Comparison of ENCODE assay signal across 8 mouse cellular contexts in genomic region chr17:54014204-54014603, GRCm38 (mm10). TPM values are rescaled to one million over a fixed set of nuclear protein-coding genes. Genes with fewer than 3 reads are reported as not detected.
DNase-seq lines count a peak whose midpoint lies in the region; ATAC-seq and TF ChIP-seq lines count a peak whose summit lies in the region.

No protein-coding gene starts in this region.

- H3K4me1 ChIP-seq in heart, adult 2 months (ENCODE audit: control insufficient read depth, insufficient read depth, low read length): no peaks in the 10 kb centered on the region
- no peaks in the 10 kb centered on the region for H3K4me1 ChIP-seq in heart, embryonic 12.5 days (replicated peaks)
- no peaks in the 10 kb centered on the region for H3K4me1 ChIP-seq in hindbrain, embryonic 15.5 days (replicated peaks)
- no peaks in the 10 kb centered on the region for H3K4me1 ChIP-seq in midbrain, embryonic 15.5 days

- peak; percentile 73 for TF ChIP-seq CTCF in heart, adult 2 months (IDR thresholded peaks at IDR 0.05)

- no peaks in the 10 kb centered on the region for H3K36me3 ChIP-seq in heart, adult 2 months (ENCODE audit: control insufficient read depth, insufficient read depth, low read length)
- H3K36me3 ChIP-seq in heart, embryonic 12.5 days: no peaks in the 10 kb centered on the region
- no peaks in the 10 kb centered on the region for H3K36me3 ChIP-seq in hindbrain, embryonic 15.5 days
- no peaks in the 10 kb centered on the region for H3K36me3 ChIP-seq in midbrain, embryonic 15.5 days (replicated peaks)

- no peak overlapping the region for H3K4me2 ChIP-seq in heart, embryonic 12.5 days
- H3K4me2 ChIP-seq in hindbrain, embryonic 15.5 days: no peak overlapping the region
- no peak overlapping the region for H3K4me2 ChIP-seq in midbrain, embryonic 15.5 days

- intact Hi-C loops in heart, adult 2 months (cut with DNase I): loop anchor here (1.0 kb wide), 1 partner anchor 329 kb away; no protein-coding TSS in a partner anchor

- H3K4me3 ChIP-seq in heart, adult 2 months: no peak overlapping the region
- H3K4me3 ChIP-seq in heart, embryonic 12.5 days: no peak overlapping the region
- H3K4me3 ChIP-seq in hindbrain, embryonic 15.5 days: no peak overlapping the region
- H3K4me3 ChIP-seq in midbrain, embryonic 15.5 days: no peak overlapping the region

- WGBS in heart, adult 2 months: 8% methylated on average over 1 of the region's 1 CpGs
- 7% methylated on average over 1 of the region's 1 CpGs for WGBS in heart, embryonic 12.5 days
- 17% methylated on average over 1 of the region's 1 CpGs for WGBS in hindbrain, embryonic 15.5 days
- WGBS in midbrain, embryonic 15.5 days: 10% methylated on average over 1 of the region's 1 CpGs

- H3K9ac ChIP-seq in heart, adult 2 months (ENCODE audit: low read depth, low read length): no peak overlapping the region
- no peak overlapping the region for H3K9ac ChIP-seq in heart, embryonic 12.5 days
- no peak overlapping the region for H3K9ac ChIP-seq in hindbrain, embryonic 15.5 days
- no peak overlapping the region for H3K9ac ChIP-seq in midbrain, embryonic 15.5 days

- no peak for ATAC-seq in heart, embryonic 12.5 days (ENCODE audit: insufficient number of reproducible peaks, low FRiP score)
- ATAC-seq in hindbrain, embryonic 15.5 days (ENCODE audit: low FRiP score, low read depth): peak; percentile 63; the same call in 1 of the 2 replicates
- ATAC-seq in midbrain, embryonic 15.5 days (replicated peaks): peak; percentile 62
- no peak for ATAC-seq in inflammation-experienced regulatory T-cells, adult 6 months

- DNase-seq in heart, adult 2 months: no peak
- DNase-seq in right cerebral cortex, adult 18-20 months: peak; percentile 25
- DNase-seq in right cerebral cortex, postnatal 36 days (ENCODE audit: low spot score in 2 of 2): no peak
- DNase-seq in gastrocnemius, postnatal 4 days (ENCODE audit: low spot score in 2 of 2): no peak

- no peak for TF ChIP-seq POLR2A in heart, adult 2 months (IDR thresholded peaks at IDR 0.05; ENCODE audit: insufficient read depth, low read depth, low read length)

- 0 out of 2 replicates have a peak, but pooled peaks cover 4% of the 10 kb centered on the region for H3K9me3 ChIP-seq in heart, embryonic 12.5 days (replicated peaks)
- H3K9me3 ChIP-seq in hindbrain, embryonic 15.5 days: no peaks in the 10 kb centered on the region
- H3K9me3 ChIP-seq in midbrain, embryonic 15.5 days: no peaks in the 10 kb centered on the region

- no peaks in the 10 kb centered on the region for H3K27me3 ChIP-seq in heart, adult 2 months (ENCODE audit: control insufficient read depth, insufficient read depth, low read length)
- no peaks in the 10 kb centered on the region for H3K27me3 ChIP-seq in heart, embryonic 12.5 days (replicated peaks)
- no peaks in the 10 kb centered on the region for H3K27me3 ChIP-seq in hindbrain, embryonic 15.5 days
- H3K27me3 ChIP-seq in midbrain, embryonic 15.5 days (replicated peaks): no peaks in the 10 kb centered on the region

- no peaks in the 10 kb centered on the region for H3K79me2 ChIP-seq in heart, adult 2 months (replicated peaks; ENCODE audit: control insufficient read depth, insufficient read depth, low read length)

- TF ChIP-seq EP300 in heart, adult 2 months (IDR thresholded peaks at IDR 0.05; ENCODE audit: insufficient read depth, low read depth, low read length): no peak

- no peak overlapping the region for H3K27ac ChIP-seq in heart, adult 2 months
- no peak overlapping the region for H3K27ac ChIP-seq in heart, embryonic 12.5 days (ENCODE audit: poor library complexity, severe bottlenecking)
- H3K27ac ChIP-seq in hindbrain, embryonic 15.5 days (replicated peaks): no peak overlapping the region
- H3K27ac ChIP-seq in midbrain, embryonic 15.5 days: no peak overlapping the region

RNA-seq across cellular contexts. Expression of gene Sult1c1, which starts 23.7 kb away (rescaled TPM):
- total RNA-seq in heart, adult 2 months (2021): not detected
- not detected in 2 replicates for polyA plus RNA-seq in heart, adult 2 months (2012; rRNA removed)
- polyA plus RNA-seq in heart, embryonic 12.5 days (2016; fragmentation: Nextera tagmentation; extraction: Ambion mirVana): not detected in 2 replicates
- polyA plus RNA-seq in hindbrain, embryonic 15.5 days (2015; fragmentation: Nextera tagmentation; extraction: Ambion mirVana): not detected in 2 replicates
- not detected in 2 replicates for polyA plus RNA-seq in midbrain, embryonic 15.5 days (2015; fragmentation: Nextera tagmentation; extraction: Ambion mirVana)
- not detected for polyA plus RNA-seq in inflammation-experienced regulatory T-cells, adult 6 months (2017; shearing (Covaris generic))
- total RNA-seq in gastrocnemius, postnatal 4 days (2021): not detected

Comparison
In these comparisons a context has a peak if more than half of its experiments do, and no peak if none do; other contexts are left out.
1. ATAC-seq: peak in hindbrain, embryonic 15.5 days (single experiment) and midbrain, embryonic 15.5 days (single experiment); none in heart, embryonic 12.5 days (single experiment) and inflammation-experienced regulatory T-cells, adult 6 months (single experiment).